Mouse (Mus musculus): ENCODE measurements around the gene Pnp2. TPM values are rescaled to one million over a fixed set of nuclear protein-coding genes. Genes with fewer than 3 reads are reported as not detected.
A peak's percentile ranks its signal among the peaks of the same experiment; 100 is the strongest.
"Not testable (repeated sequence)": the region's sequence is repeated elsewhere in the genome, so short reads cannot be mapped to it uniquely, and the experiment has no call there.

The Pnp2 gene
- total and polyA plus RNA-seq, 2 experiments from 2014 or later = 1.00 to 1.6 TPM

DNA sequence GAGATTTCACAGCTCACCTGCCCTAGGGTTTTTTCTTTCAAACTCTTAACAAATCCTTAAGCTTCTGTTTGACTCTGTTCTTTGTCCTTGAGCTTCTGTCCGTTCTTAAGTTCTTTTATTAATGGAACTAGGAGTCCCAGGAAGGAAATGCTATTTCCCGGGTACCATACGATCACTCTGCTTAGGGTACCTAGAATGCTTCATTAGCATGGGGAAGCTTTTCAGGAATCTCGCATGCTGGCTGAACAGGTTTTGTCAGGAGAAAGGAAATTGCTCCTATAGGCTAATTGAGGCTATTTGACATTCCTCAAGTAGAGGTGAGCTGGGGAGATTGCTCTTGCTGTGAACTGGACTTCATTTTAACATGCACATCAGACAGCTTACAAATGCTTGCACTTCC is 17.9 kb downstream of the Pnp2 start:
- Histone ChIP-seq H3K4me3 (ENCODE audit: low read depth, low read length) (no peak overlapping the region), H3K9me3 (ENCODE audit: low read length) (no peaks in the 10 kb centered on the region), H3K27me3 (ENCODE audit: insufficient read depth, low read length) (no peaks in the 10 kb centered on the region), H3K4me2 (ENCODE audit: low read depth) (no peak overlapping the region), H3K27ac (ENCODE audit: low read depth, low read length) (no peak overlapping the region), H3K36me3 (ENCODE audit: insufficient read depth) (no peaks in the 10 kb centered on the region), H3K9ac (no peak overlapping the region), H3K4me1 (ENCODE audit: insufficient read depth) (peaks cover 8% of the 10 kb centered on the region; the same call in 1 of the 2 replicates)
- ATAC-seq (no peak), DNase-seq (no peak)
- WGBS = 21% methylated on average over 4 of the region's 4 CpGs
- no peak for TF ChIP-seq CTCF (IDR thresholded peaks at IDR 0.05; ENCODE audit: low read depth)

DNA sequence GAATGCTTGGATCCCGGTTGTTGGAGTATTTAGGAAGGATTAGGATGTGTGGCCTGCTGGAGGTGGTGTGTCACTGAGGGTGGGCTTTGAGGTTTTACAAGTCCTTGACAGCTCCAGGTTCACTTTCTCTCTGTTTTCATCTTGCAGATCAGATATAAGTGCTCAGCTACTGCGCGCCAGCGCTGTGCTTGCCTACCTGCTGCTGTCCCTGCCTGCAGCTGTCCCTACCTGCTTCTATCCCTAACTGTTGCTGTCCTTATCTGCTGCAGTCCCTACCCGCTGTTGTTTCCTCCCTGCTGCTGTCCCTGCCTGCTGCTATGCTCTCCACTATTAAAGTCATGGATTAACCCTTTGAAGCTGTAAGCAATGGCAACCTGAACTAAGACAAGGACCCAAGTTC is 19.2 kb downstream of the Pnp2 start:
- no peaks in the 10 kb centered on the region for H3K9me3 ChIP-seq (ENCODE audit: low read length)
- no peak for DNase-seq

DNA sequence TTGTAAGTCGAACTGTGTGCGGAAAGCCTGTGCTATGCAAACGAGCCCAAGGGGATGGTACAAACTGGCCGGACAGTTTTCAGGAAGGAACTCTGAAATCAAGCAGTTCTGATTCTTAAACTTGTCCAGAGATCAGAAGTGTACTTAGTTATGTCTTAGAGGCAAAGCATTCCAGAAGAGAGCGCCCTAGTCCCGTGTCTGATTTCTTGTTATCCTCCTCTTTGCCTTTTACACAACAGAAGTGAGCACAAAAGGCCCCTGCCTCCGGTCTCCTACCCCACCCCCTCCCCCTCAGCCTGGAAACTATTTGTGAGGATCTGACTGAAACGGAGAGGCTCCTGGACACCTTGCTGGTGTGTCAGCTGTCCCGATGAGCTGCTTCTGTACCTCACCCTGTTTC is 20.9 kb downstream of the Pnp2 start:
- DNase-seq = peak; percentile 30

More for the DNA sequence above, 19.2 kb downstream of the Pnp2 start:
- Histone ChIP-seq H3K9ac (no peak overlapping the region), H3K4me2 (ENCODE audit: low read depth) (no peak overlapping the region), H3K36me3 (ENCODE audit: insufficient read depth) (no peaks in the 10 kb centered on the region), H3K4me3 (ENCODE audit: low read depth, low read length) (no peak overlapping the region), H3K27me3 (ENCODE audit: insufficient read depth, low read length) (no peaks in the 10 kb centered on the region), H3K27ac (ENCODE audit: low read depth, low read length) (no peak overlapping the region), H3K4me1 (ENCODE audit: insufficient read depth) (0 out of 2 replicates have a peak, but pooled peaks cover under 1% of the 10 kb centered on the region)
- no peak for ATAC-seq
- TF ChIP-seq CTCF (IDR thresholded peaks at IDR 0.05; ENCODE audit: low read depth) = no peak
- 63% methylated on average over 5 of the region's 5 CpGs for WGBS

DNA sequence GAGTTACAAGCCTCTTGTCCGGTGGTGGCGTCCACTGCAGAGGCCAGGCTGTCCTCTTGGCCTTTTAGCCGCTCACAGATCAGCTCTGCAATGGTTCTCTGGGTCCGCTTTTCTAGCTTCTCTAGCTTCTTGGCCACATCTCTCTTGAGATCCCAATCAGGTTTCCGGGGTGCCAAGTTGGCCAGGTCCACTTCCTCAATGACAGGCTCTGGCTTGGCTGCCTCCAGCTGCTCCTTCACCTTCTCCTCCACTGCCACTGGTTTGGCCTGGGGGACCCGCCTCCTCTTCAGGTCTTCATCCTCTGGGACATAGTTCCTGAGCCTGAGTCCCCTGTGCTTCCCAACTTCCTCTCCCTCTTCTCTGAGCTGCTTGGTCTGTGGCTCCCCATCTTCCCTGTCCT is 22.7 kb downstream of the Pnp2 start:
- not testable (repeated sequence) for H3K9ac ChIP-seq; H3K4me2 ChIP-seq (ENCODE audit: low read depth); H3K36me3 ChIP-seq (ENCODE audit: insufficient read depth); H3K4me3 ChIP-seq (ENCODE audit: low read depth, low read length); H3K9me3 ChIP-seq (ENCODE audit: low read length); H3K4me1 ChIP-seq (ENCODE audit: insufficient read depth); H3K27me3 ChIP-seq (ENCODE audit: insufficient read depth, low read length); H3K27ac ChIP-seq (ENCODE audit: low read depth, low read length); DNase-seq; ATAC-seq
- 89% methylated on average over 6 of the region's 6 CpGs for WGBS

More for the DNA sequence above, 20.9 kb downstream of the Pnp2 start:
- peak; percentile 18; the same call in 1 of the 2 replicates for TF ChIP-seq CTCF (IDR thresholded peaks at IDR 0.05; ENCODE audit: low read depth)
- no peak overlapping the region for H3K4me3 ChIP-seq (ENCODE audit: low read depth, low read length)
- H3K9ac ChIP-seq = no peak overlapping the region
- no peaks in the 10 kb centered on the region for H3K4me1 ChIP-seq (ENCODE audit: insufficient read depth)
- no peaks in the 10 kb centered on the region for H3K36me3 ChIP-seq (ENCODE audit: insufficient read depth)
- no peak overlapping the region for H3K27ac ChIP-seq (ENCODE audit: low read depth, low read length)
- ATAC-seq = peak; percentile 62; the same call in 1 of the 2 replicates
- WGBS = 8% methylated on average over 9 of the region's 9 CpGs
- H3K27me3 ChIP-seq (ENCODE audit: insufficient read depth, low read length) = no peaks in the 10 kb centered on the region
- no peak overlapping the region for H3K4me2 ChIP-seq (ENCODE audit: low read depth)
- H3K9me3 ChIP-seq (ENCODE audit: low read length) = no peaks in the 10 kb centered on the region

DNA sequence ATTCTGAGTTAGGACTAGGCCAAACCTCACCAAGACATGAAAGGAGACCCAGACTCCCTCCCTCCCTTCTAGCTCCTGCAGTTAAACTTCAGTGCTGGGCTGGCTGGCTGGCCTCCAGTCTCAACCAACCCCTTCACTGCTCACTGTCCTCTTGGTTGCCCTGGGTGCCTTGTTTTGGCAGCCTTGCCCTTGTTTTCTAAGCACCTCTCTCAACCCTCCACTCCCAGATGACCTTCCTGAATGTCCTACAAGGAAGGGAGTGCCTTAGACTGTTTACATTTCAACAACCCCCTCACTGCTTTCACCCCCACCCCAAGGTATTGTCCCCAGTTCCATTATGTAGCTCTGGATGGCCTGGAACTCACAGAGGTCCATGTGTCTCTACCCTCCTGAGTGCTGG is 23.8 kb downstream of the Pnp2 start:
- Histone ChIP-seq H3K27ac (ENCODE audit: low read depth, low read length) (no peak overlapping the region), H3K9me3 (ENCODE audit: low read length) (no peaks in the 10 kb centered on the region), H3K36me3 (ENCODE audit: insufficient read depth) (no peaks in the 10 kb centered on the region), H3K4me1 (ENCODE audit: insufficient read depth) (no peaks in the 10 kb centered on the region), H3K4me2 (ENCODE audit: low read depth) (no peak overlapping the region), H3K9ac (no peak overlapping the region), H3K4me3 (ENCODE audit: low read depth, low read length) (no peak overlapping the region), H3K27me3 (ENCODE audit: insufficient read depth, low read length) (no peaks in the 10 kb centered on the region)
- no peak for ATAC-seq
- no peak for DNase-seq
- no peak for TF ChIP-seq CTCF (IDR thresholded peaks at IDR 0.05; ENCODE audit: low read depth)

DNA sequence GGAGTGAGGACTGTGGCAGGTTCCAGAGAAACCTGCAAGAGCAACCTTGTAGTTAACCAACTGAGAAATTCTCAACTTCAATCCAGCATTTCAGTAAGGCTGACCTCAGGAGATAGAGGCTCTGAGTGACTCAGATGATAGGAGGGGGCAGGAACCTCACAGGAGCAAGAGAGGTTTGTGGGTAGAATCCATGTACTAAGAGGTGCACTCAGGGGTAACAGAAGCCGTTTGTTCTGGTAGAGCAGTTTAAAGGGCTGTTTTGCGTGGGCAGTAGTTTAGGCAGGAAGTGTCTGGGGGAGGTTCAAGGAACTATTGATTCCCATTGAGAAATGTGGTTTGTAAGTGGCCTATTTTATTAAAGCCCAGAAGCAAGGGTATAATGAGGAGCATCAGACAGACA is 25.4 kb downstream of the Pnp2 start:
- no peaks in the 10 kb centered on the region for H3K27me3 ChIP-seq (ENCODE audit: insufficient read depth, low read length)
- TF ChIP-seq CTCF (IDR thresholded peaks at IDR 0.05; ENCODE audit: low read depth) = no peak
- no peaks in the 10 kb centered on the region for H3K36me3 ChIP-seq (ENCODE audit: insufficient read depth)
- H3K4me1 ChIP-seq (ENCODE audit: insufficient read depth) = no peaks in the 10 kb centered on the region
- no peak overlapping the region for H3K9ac ChIP-seq
- no peak overlapping the region for H3K4me2 ChIP-seq (ENCODE audit: low read depth)
- 43% methylated on average over 2 of the region's 2 CpGs for WGBS
- H3K27ac ChIP-seq (ENCODE audit: low read depth, low read length) = no peak overlapping the region
- no peaks in the 10 kb centered on the region for H3K9me3 ChIP-seq (ENCODE audit: low read length)
- DNase-seq (no peak), ATAC-seq (peak; percentile 25; the same call in 1 of the 2 replicates)
- no peak overlapping the region for H3K4me3 ChIP-seq (ENCODE audit: low read depth, low read length)

DNA sequence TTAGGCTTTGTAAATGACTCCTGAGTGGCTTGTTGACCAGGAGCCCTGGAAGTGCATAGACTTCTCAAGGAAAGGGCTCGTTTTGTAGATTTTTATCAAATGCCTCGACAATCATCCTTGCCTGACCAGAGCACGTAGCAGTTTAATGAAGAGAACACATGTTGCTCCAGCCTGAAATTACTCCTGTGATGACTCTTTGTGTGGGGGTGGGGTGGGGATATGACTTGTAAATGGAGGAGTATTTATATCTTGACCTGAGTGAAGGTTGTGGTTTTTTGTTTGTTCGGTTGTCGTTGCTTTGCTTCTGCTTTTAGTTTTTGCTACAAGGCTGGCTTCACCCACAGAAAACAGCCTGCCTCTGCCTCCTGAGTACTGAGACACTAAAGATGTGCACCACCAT is 26.0 kb downstream of the Pnp2 start:
- Histone ChIP-seq H3K36me3 (ENCODE audit: insufficient read depth) (no peaks in the 10 kb centered on the region), H3K4me2 (ENCODE audit: low read depth) (no peak overlapping the region), H3K9me3 (ENCODE audit: low read length) (no peaks in the 10 kb centered on the region), H3K27me3 (ENCODE audit: insufficient read depth, low read length) (no peaks in the 10 kb centered on the region), H3K9ac (no peak overlapping the region), H3K4me3 (ENCODE audit: low read depth, low read length) (no peak overlapping the region), H3K27ac (ENCODE audit: low read depth, low read length) (no peak overlapping the region), H3K4me1 (ENCODE audit: insufficient read depth) (no peaks in the 10 kb centered on the region)
- ATAC-seq (no peak), DNase-seq (no peak)
- no peak for TF ChIP-seq CTCF (IDR thresholded peaks at IDR 0.05; ENCODE audit: low read depth)
- WGBS = 90% methylated on average over 5 of the region's 5 CpGs

DNA sequence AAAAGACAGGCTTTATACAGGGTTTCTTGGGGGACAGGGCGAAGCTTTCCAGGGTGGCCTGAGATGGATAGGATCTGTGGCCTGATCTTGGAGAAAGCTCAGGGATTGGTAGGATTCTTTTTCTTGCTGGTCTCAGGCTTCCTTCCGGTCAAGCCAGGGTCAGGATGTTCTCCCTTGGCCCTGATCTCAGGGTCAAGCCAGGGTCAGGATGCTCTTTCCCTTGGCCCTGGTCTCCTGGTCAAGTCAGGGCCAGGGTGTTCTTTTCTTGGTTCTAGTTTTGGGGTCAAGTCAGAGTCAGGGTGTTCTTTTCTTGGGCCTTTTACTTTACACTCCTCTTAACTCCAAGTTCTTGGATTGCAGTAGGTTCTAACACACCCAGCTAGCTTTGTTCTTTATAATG is 31.9 kb downstream of the Pnp2 start:
- no peak for TF ChIP-seq CTCF (IDR thresholded peaks at IDR 0.05; ENCODE audit: low read depth)
- Histone ChIP-seq H3K4me1 (ENCODE audit: insufficient read depth) (no peaks in the 10 kb centered on the region), H3K4me3 (ENCODE audit: low read depth, low read length) (no peak overlapping the region), H3K27ac (ENCODE audit: low read depth, low read length) (no peak overlapping the region), H3K27me3 (ENCODE audit: insufficient read depth, low read length) (no peaks in the 10 kb centered on the region), H3K9ac (no peak overlapping the region), H3K4me2 (ENCODE audit: low read depth) (no peak overlapping the region), H3K9me3 (ENCODE audit: low read length) (no peaks in the 10 kb centered on the region), H3K36me3 (ENCODE audit: insufficient read depth) (no peaks in the 10 kb centered on the region)
- ATAC-seq (no peak), DNase-seq (no peak)
- 87% methylated on average over 2 of the region's 2 CpGs for WGBS

Measured in forebrain, postnatal 0 days (tissue).